Mouse (Mus musculus) neural tube, embryonic 13.5 days (tissue): Measurements from ENCODE around the gene Maz. TPM values are rescaled to one million over a fixed set of nuclear protein-coding genes. Genes with fewer than 3 reads are reported as not detected.

Experiments
- microRNA-seq: library from miRNA; unstranded; fragments of <30 nt; microRNA quantifications from one replicate; pipeline ENCODE4, GENCODE M21; 2016
- polyA plus RNA-seq: library from polyadenylated mRNA; unstranded; fragments of >200 nt; fragmentation: Nextera tagmentation; extraction: Ambion mirVana; gene quantifications from 2 replicates; pipeline ENCODE4 v1.2.1, GENCODE M21; 2015

Maz gene
- polyA plus RNA-seq, 1 experiment from 2014 or later, result 71.7 TPM

Small RNA genes lying within 50 kb of the gene (microRNA-seq; reads per million reads assigned to microRNA genes)
- not detected for gene Gm44343

Other genes with a start within 250 kb of the Maz start
- gene Tbx6, start 245.6 kb downstream of the Maz start, polyA plus RNA-seq, result 0.25 and 0.66 TPM in 2 replicates
- 216 and 230 TPM in 2 replicates for gene Ppp4c, start 234.5 kb downstream of the Maz start, polyA plus RNA-seq
- 36.8 and 40.6 TPM in 2 replicates for gene Fam57b, start 229.4 kb downstream of the Maz start, polyA plus RNA-seq
- gene 4930451I11Rik, start 195.4 kb downstream of the Maz start, polyA plus RNA-seq, result not detected in 2 replicates
- gene Doc2a, start 179.6 kb downstream of the Maz start, polyA plus RNA-seq, result 8.2 and 9.5 TPM in 2 replicates
- gene Hirip3, start 165.1 kb downstream of the Maz start, polyA plus RNA-seq, result 19.0 and 19.9 TPM in 2 replicates
- gene Ino80e, start 164.7 kb downstream of the Maz start, polyA plus RNA-seq, result 74.3 and 79.1 TPM in 2 replicates
- 48.7 and 50.5 TPM in 2 replicates for gene Taok2, start 142.3 kb downstream of the Maz start, polyA plus RNA-seq
- 25.3 and 25.7 TPM in 2 replicates for gene Tmem219, start 104.1 kb downstream of the Maz start, polyA plus RNA-seq
- gene Kctd13, start 98.2 kb downstream of the Maz start, polyA plus RNA-seq, result 94.3 and 99.3 TPM in 2 replicates
- 5.6 and 6.6 TPM in 2 replicates for gene Asphd1, start 77.5 kb downstream of the Maz start, polyA plus RNA-seq
- gene Sez6l2, start 76.5 kb downstream of the Maz start, polyA plus RNA-seq, result 34.7 and 35.1 TPM in 2 replicates
- 121 and 124 TPM in 2 replicates for gene Cdipt, start 51.1 kb downstream of the Maz start, polyA plus RNA-seq
- gene Cdiptos, start 50.9 kb downstream of the Maz start, polyA plus RNA-seq, result 1.2 and 1.4 TPM in 2 replicates
- 6.6 and 7.2 TPM in 2 replicates for gene Mvp, start 12.4 kb downstream of the Maz start, polyA plus RNA-seq
- gene Pagr1b, start 10.6 kb downstream of the Maz start, polyA plus RNA-seq, result 0.50 and 0.61 TPM in 2 replicates
- 49.5 and 50.4 TPM in 2 replicates for gene Pagr1a, start 9.7 kb downstream of the Maz start, polyA plus RNA-seq
- gene Gm42742, start 5.9 kb downstream of the Maz start, polyA plus RNA-seq, result 47.8 and 81.0 TPM in 2 replicates
- 22.0 TPM in 2 replicates for gene Prrt2, start 5.8 kb downstream of the Maz start, polyA plus RNA-seq
- 22.8 and 31.5 TPM in 2 replicates for gene Kif22, start 15.4 kb upstream of the Maz start, polyA plus RNA-seq
- gene Zg16, start 60.3 kb upstream of the Maz start, polyA plus RNA-seq, result not detected in 2 replicates
- gene AI467606, start 64.3 kb upstream of the Maz start, polyA plus RNA-seq, result 1.0 and 2.4 TPM in 2 replicates
- 0.63 and 1.4 TPM in 2 replicates for gene Qprt, start 95.2 kb upstream of the Maz start, polyA plus RNA-seq
- 0.08 and 0.10 TPM in 2 replicates for gene Spn, start 110.8 kb upstream of the Maz start, polyA plus RNA-seq
- 78.7 and 80.0 TPM in 2 replicates for gene Cd2bp2, start 169.0 kb upstream of the Maz start, polyA plus RNA-seq
- gene Tbc1d10b, start 181.4 kb upstream of the Maz start, polyA plus RNA-seq, result 32.3 and 32.9 TPM in 2 replicates
- 27.7 and 63.1 TPM in 2 replicates for gene Mylpf, start 181.9 kb upstream of the Maz start, polyA plus RNA-seq
- gene Zfp553, start 206.0 kb upstream of the Maz start, polyA plus RNA-seq, result 54.7 and 58.0 TPM in 2 replicates
- gene Sept1, start 206.1 kb upstream of the Maz start, polyA plus RNA-seq, result 16.2 and 23.7 TPM in 2 replicates
- gene Zfp771, start 217.2 kb upstream of the Maz start, polyA plus RNA-seq, result 55.0 and 62.4 TPM in 2 replicates
- 102 and 110 TPM in 2 replicates for gene Dctpp1, start 233.7 kb upstream of the Maz start, polyA plus RNA-seq
- gene Sephs2, start 247.0 kb upstream of the Maz start, polyA plus RNA-seq, result 61.4 and 65.2 TPM in 2 replicates